Mouse (Mus musculus) heart, embryonic 13.5 days (tissue): ENCODE results near the gene Wfdc12. TPM values are rescaled to one million over a fixed set of nuclear protein-coding genes. Genes with fewer than 3 reads are reported as not detected.
A peak's percentile ranks its signal among the peaks of the same experiment; 100 is the strongest.

Source experiments
- ATAC-seq: fragments of 200-750 bp; cut with Nextera tagmentation; 2 replicates; pipeline ENCODE4 v1.8.0; 2017; ENCODE audit warnings: moderate TSS enrichment; ENCODE audit not compliant: insufficient number of reproducible peaks, low FRiP score, low TSS enrichment; ENCODE audit errors: extremely low read depth
- H3K27ac ChIP-seq: fragments of 300-500 bp; sonication (generic); replicated peaks from 2 replicates; pipeline ENCODE4 v1.5.1; 2015; ENCODE audit warnings: moderate library complexity, mild to moderate bottlenecking, inconsistent platforms
- H3K27me3 ChIP-seq: fragments of 300-500 bp; sonication (generic); replicated peaks from 2 replicates; pipeline ENCODE4 v1.6.1; 2015; ENCODE audit warnings: mild to moderate bottlenecking, inconsistent platforms
- H3K36me3 ChIP-seq: fragments of 300-500 bp; sonication (generic); 2 replicates; pipeline ENCODE4 v1.6.1; 2015; ENCODE audit warnings: mild to moderate bottlenecking, inconsistent platforms
- H3K4me1 ChIP-seq: fragments of 300-500 bp; sonication (generic); 2 replicates; pipeline ENCODE4 v1.6.1; 2015; ENCODE audit warnings: inconsistent platforms
- H3K4me2 ChIP-seq: fragments of 300-500 bp; sonication (generic); 2 replicates; pipeline ENCODE4 v1.6.1; 2015; ENCODE audit warnings: inconsistent platforms, mild to moderate bottlenecking, moderate library complexity
- H3K4me3 ChIP-seq: fragments of 300-500 bp; sonication (generic); 2 replicates; pipeline ENCODE4 v1.5.1; 2015; ENCODE audit warnings: moderate library complexity, mild to moderate bottlenecking, inconsistent platforms
- H3K9ac ChIP-seq: fragments of 300-500 bp; sonication (generic); 2 replicates; pipeline ENCODE4 v1.6.1; 2015; ENCODE audit warnings: inconsistent platforms, mild to moderate bottlenecking, moderate library complexity
- H3K9me3 ChIP-seq: fragments of 300-500 bp; sonication (generic); 2 replicates; pipeline ENCODE4 v1.6.1; 2016; ENCODE audit warnings: inconsistent platforms
- WGBS: fragments of 180-500 bp; shearing (Covaris S2); methylation state at CpG from one replicate; pipeline ENCODE4 v1.1.7; 2015; ENCODE audit warnings: mixed read lengths; 5-methylcytosine and 5-hydroxymethylcytosine counted together
- polyA plus RNA-seq: library from polyadenylated mRNA; unstranded; fragments of >200 nt; fragmentation: Nextera tagmentation; extraction: Ambion mirVana; gene quantifications from 2 replicates; pipeline ENCODE4 v1.2.1, GENCODE M21; 2015

Wfdc12 gene
- polyA plus RNA-seq, 1 experiment from 2014 or later = not detected

DNA sequence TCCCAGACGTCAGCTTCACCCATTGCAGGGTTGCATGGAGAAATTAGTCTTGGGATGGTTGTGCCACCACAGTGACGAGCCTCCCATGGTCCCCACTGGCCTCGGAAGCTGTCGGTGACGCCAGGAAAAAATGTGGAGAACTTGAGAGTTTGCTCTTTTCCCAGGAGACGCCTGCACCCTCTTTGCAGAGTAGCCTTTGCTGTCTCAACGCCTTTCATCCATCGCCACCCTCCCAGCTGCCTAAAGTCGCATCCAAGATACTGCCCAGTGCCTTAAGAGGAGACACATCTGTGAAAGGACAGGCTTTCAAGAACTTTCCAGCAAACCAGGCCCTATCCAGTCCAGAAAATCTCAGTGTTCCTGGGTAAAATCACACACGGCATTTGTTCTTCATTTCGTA is 38.1 kb downstream of the Wfdc12 start:
- no peaks in the 10 kb centered on the region for H3K27me3 ChIP-seq
- WGBS = 85% methylated on average over 11 of the region's 11 CpGs
- ATAC-seq = no peak

DNA sequence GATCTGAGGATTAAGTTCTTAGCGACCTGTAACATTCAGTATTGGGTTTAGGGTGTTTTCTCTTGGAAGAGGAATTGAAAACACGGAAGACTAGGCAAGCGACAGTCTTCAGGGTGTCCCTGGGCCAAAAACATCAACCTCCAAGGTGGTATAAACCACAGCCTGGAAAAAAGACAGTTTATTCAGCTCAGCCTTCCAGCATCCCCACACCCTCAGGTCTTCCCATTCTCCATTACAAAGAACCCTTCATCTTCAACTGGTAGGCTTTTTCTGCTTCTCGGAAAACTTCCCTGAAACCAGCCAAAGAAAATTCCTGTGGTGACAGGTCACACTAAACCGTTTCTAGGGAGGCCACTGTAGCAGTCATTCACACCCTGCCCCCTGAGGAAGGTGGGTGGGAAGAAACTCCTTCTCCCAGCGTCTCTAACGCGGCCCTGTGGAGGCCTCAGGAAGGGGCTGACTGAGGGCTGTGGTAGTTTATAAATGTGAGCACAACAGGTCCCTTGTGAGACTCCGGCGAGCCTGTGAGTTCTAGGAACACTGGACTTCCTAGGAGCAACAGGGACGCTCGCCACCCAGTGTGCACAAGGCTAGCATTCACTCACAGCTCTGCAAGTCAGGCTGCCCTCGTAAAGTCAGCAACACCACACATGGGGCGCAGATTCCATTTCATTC is 40.2 kb downstream of the Wfdc12 start:
- Histone ChIP-seq H3K27ac (peak overlapping the region; percentile 65), H3K4me3 (no peak overlapping the region)
- ATAC-seq = no peak

More for the DNA sequence above, 38.1 kb downstream of the Wfdc12 start:
- H3K27ac ChIP-seq = no peak overlapping the region
- no peaks in the 10 kb centered on the region for H3K9me3 ChIP-seq
- H3K4me2 ChIP-seq = no peak overlapping the region
- H3K9ac ChIP-seq = no peak overlapping the region
- no peak overlapping the region for H3K4me3 ChIP-seq
- peaks cover 24% of the 10 kb centered on the region for H3K4me1 ChIP-seq
- H3K36me3 ChIP-seq = peaks cover 48% of the 10 kb centered on the region

DNA sequence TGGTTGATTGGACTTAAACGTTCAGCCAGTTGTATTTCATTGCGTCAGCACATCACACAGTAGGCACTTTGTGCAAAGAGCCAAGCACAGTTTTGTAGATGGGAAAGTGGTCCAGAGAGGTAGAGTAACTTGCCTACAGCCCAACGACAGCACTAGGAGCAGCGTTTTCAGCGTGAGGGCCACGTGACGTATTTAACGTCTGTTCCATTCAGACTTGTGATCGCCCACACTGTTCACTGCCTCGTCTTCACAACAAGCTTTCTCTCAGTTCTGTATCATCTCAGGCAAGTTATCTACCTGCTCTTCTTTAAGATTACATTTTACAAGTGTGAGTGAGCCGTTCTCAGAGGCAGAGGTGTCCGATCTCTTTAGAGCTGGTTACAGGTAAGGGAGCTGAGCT is 43.9 kb downstream of the Wfdc12 start:
- H3K9ac ChIP-seq = no peak overlapping the region
- no peak overlapping the region for H3K4me2 ChIP-seq
- H3K9me3 ChIP-seq = no peaks in the 10 kb centered on the region
- no peaks in the 10 kb centered on the region for H3K27me3 ChIP-seq
- ATAC-seq = no peak
- no peak overlapping the region for H3K27ac ChIP-seq
- WGBS = 87% methylated on average over 12 of the region's 12 CpGs
- no peak overlapping the region for H3K4me3 ChIP-seq
- H3K36me3 ChIP-seq = peaks cover 5% of the 10 kb centered on the region
- H3K4me1 ChIP-seq = peaks cover 60% of the 10 kb centered on the region

More for the DNA sequence above, 40.2 kb downstream of the Wfdc12 start:
- Histone ChIP-seq H3K4me1 (peaks cover 26% of the 10 kb centered on the region), H3K9me3 (no peaks in the 10 kb centered on the region), H3K4me2 (peak overlapping the region; percentile 4; the same call in 1 of the 2 replicates), H3K36me3 (peaks cover 38% of the 10 kb centered on the region), H3K27me3 (no peaks in the 10 kb centered on the region), H3K9ac (peak overlapping the region; percentile 62)
- WGBS = 32% methylated on average over 14 of the region's 14 CpGs

DNA sequence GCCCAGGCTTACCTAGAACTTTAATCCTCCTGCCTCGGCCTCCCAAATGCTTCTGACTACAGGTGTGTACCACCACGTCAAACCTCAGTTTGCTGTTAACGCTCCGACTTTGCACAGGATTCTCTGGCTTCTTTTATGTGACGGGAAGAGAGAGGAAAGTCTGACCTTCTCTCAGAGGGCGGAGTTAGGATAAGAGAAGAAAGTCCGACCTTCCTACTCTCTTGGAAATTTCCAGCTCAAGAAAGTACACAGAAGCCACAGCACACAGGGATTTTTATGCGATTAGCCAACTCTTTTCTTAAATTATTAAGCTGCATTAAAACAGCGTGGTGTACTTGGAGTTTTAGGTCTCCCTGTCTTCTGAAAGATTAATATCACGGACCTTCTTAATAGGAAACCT is 45.9 kb downstream of the Wfdc12 start:
- ATAC-seq = no peak
- WGBS = 71% methylated on average over 10 of the region's 10 CpGs

DNA sequence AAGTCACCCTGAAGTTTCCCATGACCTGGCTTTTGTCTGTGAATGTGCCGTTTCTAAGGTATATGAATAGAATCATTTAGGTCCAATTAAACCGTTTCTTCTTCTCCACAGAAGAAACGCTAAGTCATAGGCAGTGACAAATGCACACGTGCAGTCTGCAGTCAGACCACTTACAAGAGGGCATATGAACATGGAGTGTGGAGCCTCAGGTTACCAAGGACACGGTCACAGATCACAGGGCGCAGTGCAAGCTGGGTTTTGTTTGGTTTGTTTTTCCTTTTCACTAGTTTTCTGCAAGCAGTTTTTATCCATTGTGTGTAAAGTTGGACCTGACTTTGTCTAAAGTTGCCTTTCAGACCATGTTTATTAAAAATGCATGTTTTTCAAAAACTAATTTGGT is 46.4 kb downstream of the Wfdc12 start:
- H3K4me1 ChIP-seq = peaks cover 56% of the 10 kb centered on the region
- no peak overlapping the region for H3K27ac ChIP-seq
- H3K9me3 ChIP-seq = no peaks in the 10 kb centered on the region
- no peaks in the 10 kb centered on the region for H3K27me3 ChIP-seq
- no peak overlapping the region for H3K9ac ChIP-seq
- H3K4me3 ChIP-seq = no peak overlapping the region
- 0 out of 2 replicates have a peak, but pooled peaks cover 3% of the 10 kb centered on the region for H3K36me3 ChIP-seq
- H3K4me2 ChIP-seq = no peak overlapping the region
- WGBS = 85% methylated on average over 6 of the region's 6 CpGs
- ATAC-seq = no peak

More for the DNA sequence above, 45.9 kb downstream of the Wfdc12 start:
- Histone ChIP-seq H3K36me3 (0 out of 2 replicates have a peak, but pooled peaks cover 3% of the 10 kb centered on the region), H3K27ac (no peak overlapping the region), H3K4me2 (no peak overlapping the region), H3K4me3 (no peak overlapping the region), H3K9me3 (no peaks in the 10 kb centered on the region), H3K9ac (no peak overlapping the region; the same call in 1 of the 2 replicates), H3K4me1 (peaks cover 61% of the 10 kb centered on the region), H3K27me3 (no peaks in the 10 kb centered on the region)

DNA sequence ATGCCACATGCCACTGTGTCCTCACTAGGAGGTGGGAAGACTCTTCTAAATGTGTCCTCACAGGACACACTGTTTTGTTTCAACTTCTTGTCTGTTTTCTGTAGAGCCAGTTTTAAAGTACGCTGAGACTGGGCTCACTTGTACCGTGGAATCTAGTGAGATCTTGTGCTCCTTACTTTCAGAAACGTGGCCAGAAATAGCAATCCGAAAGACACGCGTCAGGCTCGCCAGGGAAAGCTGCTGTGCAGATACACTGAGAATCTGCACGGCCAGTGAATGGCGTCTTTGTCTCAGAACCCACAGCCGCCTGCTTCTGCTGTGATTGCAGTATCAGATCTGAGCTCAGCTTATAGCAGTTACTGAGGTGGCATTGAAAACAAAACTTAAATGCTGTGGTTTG is 48.4 kb downstream of the Wfdc12 start:
- Histone ChIP-seq H3K27me3 (no peaks in the 10 kb centered on the region), H3K27ac (peak overlapping the region; percentile 84), H3K4me2 (peak overlapping the region; percentile 51), H3K4me3 (no peak overlapping the region), H3K36me3 (0 out of 2 replicates have a peak, but pooled peaks cover 3% of the 10 kb centered on the region), H3K4me1 (peaks cover 64% of the 10 kb centered on the region), H3K9me3 (no peaks in the 10 kb centered on the region), H3K9ac (peak overlapping the region; percentile 7; the same call in 1 of the 2 replicates)
- ATAC-seq = no peak
- WGBS = 21% methylated on average over 10 of the region's 10 CpGs

Other genes starting within 250 kb of the Wfdc12 start
- 225 and 236 TPM in 2 replicates for gene Ywhab, start 195.6 kb downstream of the Wfdc12 start, polyA plus RNA-seq
- gene Pabpc1l, start 165.2 kb downstream of the Wfdc12 start, polyA plus RNA-seq = 0.83 and 0.98 TPM in 2 replicates
- 14.0 and 14.2 TPM in 2 replicates for gene Stk4, start 120.3 kb downstream of the Wfdc12 start, polyA plus RNA-seq
- gene Tomm34, start 119.4 kb downstream of the Wfdc12 start, polyA plus RNA-seq = 52.7 and 53.9 TPM in 2 replicates
- 0.21 and 0.29 TPM in 2 replicates for gene Kcns1, start 19.5 kb downstream of the Wfdc12 start, polyA plus RNA-seq
- gene Wfdc5, start 7.9 kb downstream of the Wfdc12 start, polyA plus RNA-seq = not detected in 2 replicates
- not detected in 2 replicates for gene Wfdc15a, start 9.5 kb upstream of the Wfdc12 start, polyA plus RNA-seq
- gene Wfdc15b, start 31.1 kb upstream of the Wfdc12 start, polyA plus RNA-seq = 0.33 TPM in 1 of 2 replicates, not detected in the other
- gene Svs2, start 47.9 kb upstream of the Wfdc12 start, polyA plus RNA-seq = not detected in 2 replicates
- not detected in 2 replicates for gene Svs3b, start 66.0 kb upstream of the Wfdc12 start, polyA plus RNA-seq
- not detected in 2 replicates for gene Svs4, start 87.9 kb upstream of the Wfdc12 start, polyA plus RNA-seq
- gene Svs3a, start 98.7 kb upstream of the Wfdc12 start, polyA plus RNA-seq = not detected in 2 replicates
- gene Svs6, start 126.1 kb upstream of the Wfdc12 start, polyA plus RNA-seq = not detected in 2 replicates
- not detected in 2 replicates for gene Svs5, start 142.1 kb upstream of the Wfdc12 start, polyA plus RNA-seq
- gene Slpi, start 198.5 kb upstream of the Wfdc12 start, polyA plus RNA-seq = 0.90 and 1.8 TPM in 2 replicates
- gene Rbpjl, start 212.5 kb upstream of the Wfdc12 start, polyA plus RNA-seq = 0.21 and 0.23 TPM in 2 replicates
- 5.2 and 7.7 TPM in 2 replicates for gene Matn4, start 214.6 kb upstream of the Wfdc12 start, polyA plus RNA-seq